Mouse (Mus musculus) erythroblast, embryonic 14.5 days (primary cell): ENCODE data around the gene Sh3rf1. TPM values are rescaled to one million over a fixed set of nuclear protein-coding genes. Genes with fewer than 3 reads are reported as not detected.

Source experiments
- H3K27me3 ChIP-seq: 2 replicates; pipeline ENCODE4 v1.6.1; 2012; ENCODE audit warnings: inconsistent platforms; ENCODE audit not compliant: control insufficient read depth
- H3K36me3 ChIP-seq: 2 replicates; pipeline ENCODE4 v1.6.1; 2012; ENCODE audit warnings: mild to moderate bottlenecking, inconsistent platforms; ENCODE audit not compliant: control insufficient read depth
- H3K4me1 ChIP-seq: 2 replicates; pipeline ENCODE4 v1.6.1; 2012; ENCODE audit warnings: inconsistent platforms; ENCODE audit not compliant: control insufficient read depth
- H3K4me3 ChIP-seq: replicated peaks from 2 replicates; pipeline ENCODE3; 2012; ENCODE audit warnings: moderate library complexity, mild to moderate bottlenecking, inconsistent platforms
- H3K9me3 ChIP-seq: 2 replicates; pipeline ENCODE4 v1.6.1; 2012; ENCODE audit warnings: low read length, inconsistent platforms, mixed read lengths; ENCODE audit not compliant: control insufficient read depth
- GATA1 ChIP-seq: IDR thresholded peaks from 2 replicates; pipeline ENCODE4 v1.6.1; 2012; ENCODE audit warnings: low read length, inconsistent platforms, mixed read lengths
- TAL1 ChIP-seq: IDR thresholded peaks from 3 replicates; pipeline ENCODE4 v1.6.1; 2012; ENCODE audit warnings: low read length, inconsistent platforms, mixed read lengths
- polyA plus RNA-seq: library from polyadenylated mRNA; stranded (reverse); fragments of >175 nt; gene quantifications from 2 replicates; pipeline ENCODE4 v1.2.3, GENCODE M21; 2012

Sh3rf1 gene
- polyA plus RNA-seq, 1 experiment = 0.01 TPM

GRCm38 (mm10) chr8:61275463-61276356 lies 52.0 kb downstream of the Sh3rf1 start:
- Histone ChIP-seq H3K36me3 (no peaks in the 10 kb centered on the region), H3K4me3 (no peak overlapping the region), H3K27me3 (no peaks in the 10 kb centered on the region), H3K9me3 (no peaks in the 10 kb centered on the region), H3K4me1 (no peaks in the 10 kb centered on the region)
- TF ChIP-seq TAL1 (no peak), GATA1 (no peak)

- Histone ChIP-seq H3K27me3 (no peaks in the 10 kb centered on the region), H3K4me1 (no peaks in the 10 kb centered on the region), H3K4me3 (no peak overlapping the region), H3K36me3 (no peaks in the 10 kb centered on the region), H3K9me3 (no peaks in the 10 kb centered on the region)
- TF ChIP-seq GATA1 (no peak), TAL1 (no peak)
Observed at GRCm38 (mm10) chr8:61276397-61276796, 52.7 kb downstream of the Sh3rf1 start.

- Histone ChIP-seq H3K4me1 (no peaks in the 10 kb centered on the region), H3K4me3 (no peak overlapping the region), H3K9me3 (no peaks in the 10 kb centered on the region), H3K27me3 (no peaks in the 10 kb centered on the region), H3K36me3 (no peaks in the 10 kb centered on the region)
- TF ChIP-seq GATA1 (no peak), TAL1 (no peak)
Observed at GRCm38 (mm10) chr8:61279030-61279429, 55.4 kb downstream of the Sh3rf1 start.

- Histone ChIP-seq H3K4me1 (no peaks in the 10 kb centered on the region), H3K9me3 (peaks cover 2% of the 10 kb centered on the region; the same call in 1 of the 2 replicates), H3K36me3 (no peaks in the 10 kb centered on the region), H3K27me3 (no peaks in the 10 kb centered on the region), H3K4me3 (no peak overlapping the region)
- TF ChIP-seq GATA1 (no peak), TAL1 (no peak)
Observed at GRCm38 (mm10) chr8:61282303-61283168, 58.9 kb downstream of the Sh3rf1 start.

GRCm38 (mm10) chr8:61283169-61284081 lies 59.8 kb downstream of the Sh3rf1 start:
- no peaks in the 10 kb centered on the region for H3K4me1 ChIP-seq
- no peak overlapping the region for H3K4me3 ChIP-seq
- TF ChIP-seq GATA1 (no peak), TAL1 (no peak)
- no peaks in the 10 kb centered on the region for H3K27me3 ChIP-seq
- H3K36me3 ChIP-seq = no peaks in the 10 kb centered on the region
- H3K9me3 ChIP-seq = peaks cover 2% of the 10 kb centered on the region; the same call in 1 of the 2 replicates

GRCm38 (mm10) chr8:61285896-61286295 lies 62.2 kb downstream of the Sh3rf1 start:
- no peak overlapping the region for H3K4me3 ChIP-seq
- H3K4me1 ChIP-seq = no peaks in the 10 kb centered on the region
- H3K9me3 ChIP-seq = peaks cover 2% of the 10 kb centered on the region; the same call in 1 of the 2 replicates
- H3K36me3 ChIP-seq = no peaks in the 10 kb centered on the region
- TF ChIP-seq TAL1 (no peak), GATA1 (no peak)
- no peaks in the 10 kb centered on the region for H3K27me3 ChIP-seq

- no peaks in the 10 kb centered on the region for H3K36me3 ChIP-seq
- H3K4me1 ChIP-seq = no peaks in the 10 kb centered on the region
- H3K4me3 ChIP-seq = no peak overlapping the region
- no peaks in the 10 kb centered on the region for H3K27me3 ChIP-seq
- peaks cover 2% of the 10 kb centered on the region; the same call in 1 of the 2 replicates for H3K9me3 ChIP-seq
- TF ChIP-seq TAL1 (no peak), GATA1 (no peak)
Observed at GRCm38 (mm10) chr8:61286394-61286793, 62.7 kb downstream of the Sh3rf1 start.

GRCm38 (mm10) chr8:61286795-61287385 lies 63.2 kb downstream of the Sh3rf1 start:
- Histone ChIP-seq H3K4me3 (no peak overlapping the region), H3K27me3 (no peaks in the 10 kb centered on the region), H3K4me1 (no peaks in the 10 kb centered on the region), H3K36me3 (no peaks in the 10 kb centered on the region), H3K9me3 (peaks cover 2% of the 10 kb centered on the region; the same call in 1 of the 2 replicates)
- TF ChIP-seq TAL1 = no peak
- no peak for TF ChIP-seq GATA1
